Mouse (Mus musculus): Measurements from ENCODE around the gene Ctrl. TPM values are rescaled to one million over a fixed set of nuclear protein-coding genes. Genes with fewer than 3 reads are reported as not detected.

Ctrl gene
- total RNA-seq (2015) (1.3 and 2.0 TPM in 2 replicates), total RNA-seq (2017) (0.55 and 1.1 TPM in 2 replicates)

- no peak for ATAC-seq (ENCODE audit: poor library complexity, severe bottlenecking)
These were observed at the start of gene Ctrl for GRCm38 (mm10) chr8:105933762-105934161. TSS of gene Ctrl (minus strand) at chr8:105933862.

DNA sequence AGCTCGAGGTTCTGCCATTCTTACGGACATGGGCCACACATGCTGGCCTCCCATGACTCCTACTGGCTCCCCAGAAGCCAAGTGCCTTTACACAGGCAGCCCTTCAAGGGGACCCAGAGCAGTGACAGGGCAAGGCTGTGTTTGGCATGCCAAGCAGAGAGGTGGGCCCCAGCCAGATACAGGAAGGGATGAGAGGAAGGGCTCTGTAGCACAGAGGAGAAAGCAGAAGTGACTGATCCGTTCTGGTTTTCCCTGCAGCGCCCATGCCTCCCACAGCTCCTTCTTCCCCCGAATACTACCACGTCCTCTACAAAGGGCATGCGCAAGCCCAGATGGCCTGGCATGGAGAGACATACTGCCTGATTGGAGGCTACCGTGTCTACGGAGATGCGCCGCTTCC, 49.7 kb upstream of the Ctrl start:
- ATAC-seq (ENCODE audit: poor library complexity, severe bottlenecking), result peak; percentile 97

- no peak for ATAC-seq (ENCODE audit: poor library complexity, severe bottlenecking)
These were observed 47.5 kb upstream of the Ctrl start for GRCm38 (mm10) chr8:105981146-105981545.

DNA sequence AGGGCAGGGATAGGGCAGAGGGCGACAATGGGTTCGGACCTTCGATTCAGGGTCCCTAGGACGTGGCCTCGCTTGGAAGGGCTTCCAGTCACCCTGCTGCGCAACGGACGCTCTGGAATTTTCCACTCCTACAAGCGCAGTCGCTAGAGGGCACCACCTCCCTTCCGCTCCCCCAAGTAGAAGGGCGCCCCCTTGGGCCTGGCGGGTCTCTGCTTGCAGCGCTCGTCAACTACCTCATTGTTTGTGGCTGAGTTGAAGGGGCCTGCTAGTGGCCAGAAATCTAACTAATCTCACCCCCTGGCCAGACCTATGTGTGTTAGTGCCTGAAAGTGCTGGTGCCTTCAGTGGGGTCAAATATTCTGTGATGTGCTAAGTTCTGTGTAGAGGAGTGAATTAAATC, 45.7 kb upstream of the Ctrl start, which contains the start of gene Dpep3:
Gene Dpep3, minus strand, starts transcription at position 105 of the 400 bp plus-strand sequence.
- ATAC-seq (ENCODE audit: poor library complexity, severe bottlenecking), result no peak

DNA sequence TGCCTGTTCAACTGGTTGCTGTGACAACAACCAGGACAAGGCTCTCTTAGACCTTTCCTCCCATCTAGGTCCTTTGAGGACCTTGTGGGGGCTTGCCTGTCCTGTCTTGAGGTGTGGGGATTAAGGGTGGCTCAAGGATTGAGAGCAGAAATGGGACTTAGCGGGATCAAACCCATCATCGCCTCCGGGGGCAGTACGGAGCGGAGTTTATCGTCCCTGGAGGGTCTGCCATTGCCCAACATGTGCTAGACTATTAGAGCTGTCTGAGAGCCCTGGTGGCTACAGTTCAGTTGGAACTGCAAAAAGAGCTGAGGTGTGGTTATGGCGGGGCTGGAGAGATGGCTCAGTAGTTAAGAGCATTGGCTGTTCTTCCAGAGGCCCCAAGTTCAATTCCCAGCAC, 41.7 kb upstream of the Ctrl start:
- no peak for ATAC-seq (ENCODE audit: poor library complexity, severe bottlenecking)

DNA sequence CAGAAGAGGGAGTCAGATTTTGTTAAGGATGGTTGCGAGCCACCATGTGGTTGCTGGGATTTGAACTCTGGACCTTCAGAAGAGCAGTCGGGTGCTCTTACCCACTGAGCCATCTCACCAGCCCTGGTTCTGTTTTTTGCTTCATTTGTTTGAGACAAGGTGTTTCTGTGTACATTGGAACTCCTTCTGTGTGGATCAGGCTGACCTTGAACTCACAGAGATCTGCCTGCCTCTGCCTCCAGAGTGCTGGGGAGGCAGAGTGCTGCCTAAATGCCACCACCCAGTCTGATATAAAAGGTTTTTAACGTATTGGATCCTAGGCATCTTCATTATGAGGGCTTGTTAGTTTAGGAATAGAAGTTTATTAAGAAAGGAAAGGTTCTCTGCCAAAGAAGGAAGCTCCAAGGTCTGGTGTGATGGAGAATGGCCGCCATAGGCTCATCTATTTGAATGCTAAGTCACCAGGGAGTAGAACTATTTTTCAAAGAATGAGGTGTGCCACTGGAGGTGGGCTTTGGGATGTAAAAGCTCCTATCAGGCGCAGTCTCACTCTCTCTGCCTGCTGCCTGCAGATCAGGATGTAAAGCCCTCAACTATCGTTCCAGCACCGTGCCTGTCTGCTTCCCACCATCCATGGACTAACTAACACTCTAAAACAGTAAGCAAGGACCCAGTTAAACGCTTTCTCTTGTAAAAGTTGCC, 37.5 kb upstream of the Ctrl start:
- no peak for ATAC-seq (ENCODE audit: poor library complexity, severe bottlenecking)

DNA sequence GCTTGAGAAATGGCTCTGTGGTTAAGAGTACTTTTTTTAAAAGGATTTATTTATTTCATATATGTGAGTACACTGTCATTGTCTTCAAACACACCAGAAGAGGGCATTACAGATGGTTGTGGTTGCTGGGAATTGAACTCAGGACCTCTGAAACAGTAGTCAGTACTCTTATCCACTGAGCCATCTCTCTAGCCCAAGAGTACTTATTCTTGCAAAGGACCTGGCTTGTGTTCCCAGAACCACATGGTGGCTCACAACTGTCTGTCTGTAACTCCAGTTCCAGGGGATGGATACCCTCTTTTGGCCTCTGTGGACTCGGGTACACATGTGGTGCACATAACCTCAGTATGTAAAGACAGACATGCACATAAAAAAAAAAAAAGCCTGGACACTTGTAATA, 35.7 kb upstream of the Ctrl start:
- ATAC-seq (ENCODE audit: poor library complexity, severe bottlenecking), result no peak

GRCm38 (mm10) chr8:105966692-105967311, 33.1 kb upstream of the Ctrl start:
- peak; percentile 6; the same call in 1 of the 2 replicates for ATAC-seq (ENCODE audit: poor library complexity, severe bottlenecking)

DNA sequence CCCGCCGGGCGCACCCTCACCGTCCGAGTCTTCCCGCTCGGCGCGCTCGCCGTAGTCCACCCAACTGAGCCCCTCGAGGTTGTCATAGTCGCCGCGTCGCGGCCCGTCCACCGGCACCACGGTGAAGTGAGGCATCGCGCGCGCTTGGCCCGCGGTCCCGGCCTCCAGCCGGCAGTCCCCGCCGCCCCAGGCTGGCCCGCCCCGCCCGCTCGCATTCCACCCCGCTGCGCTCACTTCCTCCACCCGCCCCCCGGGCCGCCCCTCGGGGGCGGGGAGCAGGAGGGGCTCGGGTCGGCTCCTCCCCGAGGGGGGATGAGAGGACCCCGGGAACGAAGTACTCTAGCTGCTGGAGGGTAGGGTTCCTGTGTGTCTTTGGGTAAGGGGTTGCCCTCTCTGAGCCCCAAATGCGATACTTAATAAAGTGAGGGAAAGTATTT, 32.3 kb upstream of the Ctrl start, which contains the start of gene Slc12a4:
Gene Slc12a4, minus strand, starts transcription at position 193 of the 437 bp plus-strand sequence.
- ATAC-seq (ENCODE audit: poor library complexity, severe bottlenecking), result peak; percentile 77

- peak; percentile 59 for ATAC-seq (ENCODE audit: poor library complexity, severe bottlenecking)
These were observed 31.7 kb upstream of the Ctrl start for GRCm38 (mm10) chr8:105965266-105965904.

DNA sequence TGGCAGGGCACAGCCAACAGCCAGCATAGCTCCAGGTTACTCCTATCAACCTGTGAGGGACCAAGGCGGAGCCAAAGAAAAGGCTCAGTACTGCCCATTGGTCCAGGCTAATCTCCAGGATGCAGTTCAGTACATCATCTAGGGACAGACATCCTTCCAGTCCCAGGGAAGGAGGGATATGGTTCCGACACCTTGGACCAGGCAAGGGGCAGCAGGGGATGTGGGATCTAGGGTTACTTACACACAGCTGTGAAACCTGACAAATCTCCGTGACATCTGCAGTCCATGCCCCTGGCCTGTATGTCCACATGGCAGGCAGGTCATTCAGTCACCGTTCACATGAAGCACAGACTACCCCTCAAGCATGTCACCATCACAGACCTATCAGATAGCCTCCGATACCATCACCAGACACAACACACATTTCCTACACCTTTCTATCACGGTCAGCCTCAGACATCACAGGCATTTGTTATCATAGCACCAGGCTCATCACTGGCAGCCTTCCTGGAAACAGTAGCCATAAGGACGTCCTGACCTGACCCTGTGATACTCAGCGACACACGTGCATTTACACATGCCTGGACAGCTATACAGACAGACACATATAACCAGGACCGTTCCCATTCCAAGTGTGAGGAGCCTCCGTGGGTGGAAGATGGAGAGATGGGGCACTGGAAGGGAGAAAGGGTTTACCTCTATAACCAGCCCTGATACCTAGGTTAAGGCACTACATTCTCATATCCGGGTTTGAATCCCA, 31.0 kb upstream of the Ctrl start:
- no peak for ATAC-seq (ENCODE audit: poor library complexity, severe bottlenecking)

DNA sequence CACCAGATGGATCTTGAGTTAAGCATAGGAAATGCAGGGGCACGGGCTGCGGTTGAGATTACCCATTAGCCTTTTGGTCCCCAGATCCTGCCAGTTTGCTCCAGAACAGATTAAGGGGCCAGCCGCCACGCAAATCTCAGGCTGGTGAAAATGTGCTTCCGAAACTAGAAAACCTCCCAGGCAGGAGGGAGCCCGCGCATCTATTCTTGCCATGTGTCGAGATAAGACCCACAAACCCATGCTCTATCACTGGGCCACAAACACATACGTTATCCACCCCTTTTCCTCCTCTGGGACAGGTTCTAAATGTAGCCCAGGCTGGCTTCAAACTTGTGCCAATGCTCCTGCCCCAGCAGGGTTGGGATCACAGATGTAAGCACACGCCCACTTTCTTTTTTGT, 27.9 kb upstream of the Ctrl start:
- ATAC-seq (ENCODE audit: poor library complexity, severe bottlenecking), result no peak

GRCm38 (mm10) chr8:105961101-105961500, 27.4 kb upstream of the Ctrl start:
- no peak for ATAC-seq (ENCODE audit: poor library complexity, severe bottlenecking)

GRCm38 (mm10) chr8:105959350-105959749, 25.7 kb upstream of the Ctrl start:
- ATAC-seq (ENCODE audit: poor library complexity, severe bottlenecking), result no peak

DNA sequence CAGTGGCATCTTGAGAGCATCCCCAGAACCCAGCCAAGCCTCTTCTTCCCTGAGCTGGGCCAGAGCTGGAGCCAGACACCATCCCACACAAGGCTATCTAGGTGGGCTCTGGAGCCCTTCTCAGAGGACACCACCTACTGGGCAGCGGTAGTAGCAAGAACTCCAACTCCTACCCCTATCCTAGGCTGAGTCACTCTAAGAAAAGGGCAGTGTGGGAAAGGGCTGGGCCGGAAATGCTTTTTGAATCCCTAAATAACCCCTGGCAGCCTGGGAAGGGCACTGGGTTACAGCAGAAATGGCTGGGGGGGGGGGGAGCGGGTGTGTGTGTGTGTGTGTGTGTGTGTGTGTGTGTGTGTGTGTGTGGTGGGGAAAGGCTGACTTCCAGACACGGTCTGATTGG, 24.2 kb upstream of the Ctrl start:
- no peak for ATAC-seq (ENCODE audit: poor library complexity, severe bottlenecking)

- ATAC-seq (ENCODE audit: poor library complexity, severe bottlenecking), result no peak
These were observed 22.9 kb upstream of the Ctrl start for GRCm38 (mm10) chr8:105956556-105956955.

DNA sequence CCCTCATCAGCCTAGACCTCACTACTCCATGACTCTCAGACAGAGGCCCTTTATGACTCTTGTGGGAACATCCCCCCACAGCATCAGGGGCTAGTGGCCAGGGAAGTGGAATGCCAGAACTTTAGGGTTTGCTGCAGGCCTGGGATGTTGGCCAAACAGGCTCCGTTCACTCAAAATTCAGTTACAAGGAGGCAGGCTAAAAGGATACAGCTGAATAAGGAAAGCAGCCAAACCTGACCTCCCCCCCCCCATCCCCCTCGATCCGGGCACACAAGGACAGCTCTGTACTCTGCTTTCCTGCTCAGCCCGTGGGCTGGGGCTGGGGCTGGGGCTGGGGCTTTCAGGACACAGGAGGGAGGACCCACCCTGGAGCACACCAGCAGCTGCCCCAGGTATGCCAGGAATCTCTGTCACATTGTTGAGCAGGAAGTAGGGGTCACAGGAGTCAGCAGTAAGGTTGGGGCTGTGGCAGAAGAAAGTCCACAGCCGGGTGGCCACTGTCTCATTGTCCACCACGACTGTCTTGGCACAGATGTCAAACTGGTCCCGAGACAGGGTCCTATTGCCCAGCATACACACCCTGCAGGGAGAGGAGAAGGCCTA, 17.5 kb upstream of the Ctrl start:
- ATAC-seq (ENCODE audit: poor library complexity, severe bottlenecking), result no peak

DNA sequence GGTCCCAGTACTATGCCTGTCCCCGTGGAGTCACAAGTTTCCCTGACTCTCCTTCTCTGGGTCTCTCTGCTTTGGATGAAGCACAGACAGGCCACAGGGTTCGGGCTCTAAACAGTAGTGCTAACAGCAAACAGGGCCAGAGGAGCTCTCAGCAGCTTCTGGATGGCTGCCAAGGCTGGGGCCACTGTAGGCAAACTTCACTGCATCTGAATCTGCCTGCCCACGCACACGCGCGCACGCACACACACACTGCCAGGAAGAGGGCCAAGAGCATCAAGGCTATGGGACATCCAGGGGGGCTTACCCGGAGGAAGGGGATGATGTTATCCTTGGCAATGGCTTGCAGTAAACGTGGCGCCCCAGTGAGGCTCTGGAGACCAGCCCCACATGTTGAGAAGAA, 15.7 kb upstream of the Ctrl start:
- no peak for ATAC-seq (ENCODE audit: poor library complexity, severe bottlenecking)

GRCm38 (mm10) chr8:105943321-105943739, 9.7 kb upstream of the Ctrl start, which contains the start of gene Lcat:
TSS of gene Lcat (minus strand) at chr8:105943382.
- ATAC-seq (ENCODE audit: poor library complexity, severe bottlenecking), result no peak

DNA sequence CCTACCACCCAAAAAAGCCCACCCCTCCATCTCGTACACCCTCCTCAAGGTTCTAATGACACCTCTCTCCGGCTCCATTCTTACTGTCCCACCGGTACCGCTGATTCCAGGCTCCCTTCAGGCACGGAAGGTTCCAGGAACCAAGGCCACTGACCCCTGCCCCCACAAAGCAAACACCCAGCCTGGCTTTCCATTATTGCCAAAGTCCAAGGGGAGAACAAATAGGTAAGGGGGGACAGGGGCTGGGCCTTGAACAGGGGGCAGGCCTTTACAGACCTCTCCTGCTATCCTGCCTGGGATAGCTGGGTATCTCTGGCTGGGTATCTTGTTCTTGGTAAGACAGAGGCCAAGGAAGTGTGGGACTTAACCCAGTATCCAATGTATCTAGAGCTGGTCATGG, 8.9 kb upstream of the Ctrl start:
- ATAC-seq (ENCODE audit: poor library complexity, severe bottlenecking), result no peak

- ATAC-seq (ENCODE audit: poor library complexity, severe bottlenecking), result no peak
These were observed 8.4 kb upstream of the Ctrl start for GRCm38 (mm10) chr8:105942026-105942425.

All from megakaryocyte, adult 5-6 weeks (primary cell).